Mouse (Mus musculus): ENCODE data around the gene Omt2b. TPM values are rescaled to one million over a fixed set of nuclear protein-coding genes. Genes with fewer than 3 reads are reported as not detected.

The Omt2b gene
- total RNA-seq, 2 experiments from 2014 or later, result not detected

DNA sequence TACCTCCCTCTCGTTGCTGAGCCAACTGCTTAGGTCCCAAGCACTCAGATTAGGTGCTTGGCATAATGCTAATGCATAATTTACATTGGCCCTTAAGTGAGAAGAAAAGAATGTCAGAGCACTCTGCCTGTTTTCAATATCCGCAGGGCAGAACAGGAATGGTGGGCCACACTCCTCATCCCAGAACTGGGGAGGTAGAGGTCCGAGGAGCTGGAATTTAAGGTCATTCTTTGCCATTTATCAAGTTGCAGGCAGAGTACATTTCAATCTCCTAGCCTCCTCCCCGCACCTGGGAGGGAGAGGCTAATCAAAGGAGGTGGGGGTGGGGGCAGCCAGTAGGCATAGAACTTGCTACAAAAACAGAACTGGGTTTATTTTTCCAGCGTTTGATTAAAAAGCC lies 47.0 kb downstream of the Omt2b start:
- H3K4me3 ChIP-seq, result no peak overlapping the region
- H3K27ac ChIP-seq, result no peak overlapping the region
- intact Hi-C loops (cut with DNase I), result no loop called here
- TF ChIP-seq CTCF (IDR thresholded peaks at IDR 0.05), result no peak
- no peak for DNase-seq (ENCODE audit: extremely low spot score in 1 of 2, low spot score in 2 of 2)

DNA sequence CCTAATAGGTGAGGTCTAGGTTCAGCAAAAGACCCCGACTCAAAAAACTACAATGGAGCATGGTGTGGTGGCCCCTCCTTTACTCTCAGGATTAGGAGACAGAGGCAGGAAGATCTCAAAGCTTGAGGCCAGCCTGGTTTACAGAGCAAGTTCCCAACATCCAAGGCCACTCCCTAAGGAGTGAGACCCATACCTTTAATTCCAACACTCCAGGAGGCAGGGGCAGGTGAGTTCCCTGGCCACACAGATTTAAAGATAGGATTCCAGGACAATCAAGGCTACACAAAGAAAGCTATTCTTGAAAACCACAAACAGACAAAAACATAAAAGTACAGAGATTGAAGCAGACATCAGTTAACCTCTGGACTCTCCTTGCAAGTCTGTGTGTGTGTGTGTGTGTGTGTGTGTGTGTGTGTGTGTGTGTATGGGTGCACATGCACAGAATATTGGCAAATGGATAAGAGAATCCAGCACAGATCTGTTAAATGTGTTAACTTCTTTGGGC lies 47.5 kb downstream of the Omt2b start:
- H3K4me3 ChIP-seq, result no peak overlapping the region
- H3K27ac ChIP-seq, result no peak overlapping the region
- DNase-seq (ENCODE audit: extremely low spot score in 1 of 2, low spot score in 2 of 2), result no peak
- TF ChIP-seq CTCF (IDR thresholded peaks at IDR 0.05), result no peak
- intact Hi-C loops (cut with DNase I), result no loop called here

DNA sequence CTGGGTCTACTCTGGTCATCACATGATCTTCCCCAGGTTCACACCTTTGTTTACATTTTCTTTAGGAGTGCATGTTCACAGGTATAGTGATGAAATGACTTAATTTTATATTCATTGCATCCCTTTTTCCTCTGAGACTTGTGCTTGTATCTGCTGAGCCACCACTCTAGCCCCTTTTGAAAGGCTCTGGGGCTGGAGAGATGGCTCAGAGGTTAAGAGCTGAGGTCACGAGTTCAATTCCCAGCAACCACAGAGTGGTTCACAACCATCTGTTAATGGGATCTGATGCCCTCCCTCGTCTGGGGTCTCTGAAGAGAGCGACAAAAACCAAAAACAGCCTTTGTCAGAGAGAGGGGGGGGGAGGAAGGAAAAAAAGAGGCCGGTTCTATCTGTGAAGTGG lies 48.1 kb downstream of the Omt2b start:
- no peak for TF ChIP-seq CTCF (IDR thresholded peaks at IDR 0.05)
- H3K27ac ChIP-seq, result no peak overlapping the region
- DNase-seq (ENCODE audit: extremely low spot score in 1 of 2, low spot score in 2 of 2), result no peak
- no peak overlapping the region for H3K4me3 ChIP-seq
- intact Hi-C loops (cut with DNase I), result no loop called here

DNA sequence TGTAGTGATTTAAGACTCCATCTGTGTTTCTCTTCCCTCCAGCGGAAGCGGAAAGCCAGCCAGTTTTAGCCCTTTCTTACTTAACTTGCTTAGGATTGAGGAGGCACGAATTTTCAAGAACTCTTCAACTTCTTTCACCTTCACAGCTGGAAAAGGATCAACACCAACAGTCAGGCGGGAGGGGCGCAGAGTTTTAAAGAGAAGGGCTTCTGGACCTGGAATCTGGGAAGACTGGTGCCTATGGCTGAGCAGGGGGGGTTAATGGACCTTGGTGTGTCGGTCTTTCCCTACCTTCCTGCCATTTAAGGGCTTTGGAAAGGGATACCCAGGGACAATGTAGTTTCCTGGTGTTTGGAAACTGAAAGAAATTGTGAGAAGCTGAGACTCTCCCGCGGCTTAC lies 50.2 kb downstream of the Omt2b start:
- H3K4me3 ChIP-seq, result no peak overlapping the region
- no peak for TF ChIP-seq CTCF (IDR thresholded peaks at IDR 0.05)

DNA sequence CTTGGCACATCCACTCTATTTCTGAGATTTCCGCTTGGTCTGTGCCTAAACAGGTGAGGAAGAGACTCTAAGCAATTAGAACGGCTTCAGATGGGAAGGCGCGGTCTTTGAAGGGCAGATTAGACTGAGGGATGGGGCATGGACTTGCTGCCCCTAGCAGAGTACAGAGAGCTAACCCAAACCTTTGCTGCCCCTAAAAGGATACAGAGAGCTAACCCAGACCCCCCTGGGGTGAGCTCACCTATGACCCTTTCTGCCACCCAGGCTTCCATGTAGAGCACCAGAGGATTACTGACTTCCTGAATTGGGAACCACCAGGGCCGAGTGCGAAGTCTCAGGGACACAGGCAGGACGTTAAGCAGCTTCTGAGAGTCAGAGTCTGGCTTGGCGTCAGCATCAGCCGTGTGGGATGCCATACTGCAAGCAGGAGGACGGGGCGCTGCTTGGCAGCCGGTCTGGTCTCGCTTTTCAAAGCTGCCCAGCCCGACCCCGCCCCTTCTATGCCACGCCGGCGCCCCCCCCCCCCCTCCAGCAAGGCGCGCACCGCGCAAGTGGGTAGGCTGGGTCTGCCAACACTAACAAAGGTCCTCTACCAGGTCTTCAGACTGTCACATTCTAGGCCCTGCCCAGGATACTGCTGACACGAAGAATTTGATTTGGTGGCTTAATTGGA lies 50.9 kb downstream of the Omt2b start, which contains the start of gene Ooep:
Ooep (minus strand) TSS at position 613 of the 673 bp plus-strand sequence.
- Histone ChIP-seq H3K4me3 (0 out of 2 replicates have a peak within 1 kb of the TSS, but pooled peaks have one; percentile 3), H3K27ac (no peak within 1 kb of the TSS)
- intact Hi-C loops (cut with DNase I), result no loop called here
- DNase-seq (ENCODE audit: extremely low spot score in 1 of 2, low spot score in 2 of 2), result no peak
- no peak; the same call in 1 of the 2 replicates for TF ChIP-seq CTCF (IDR thresholded peaks at IDR 0.05)

More for the DNA sequence above, 50.2 kb downstream of the Omt2b start:
- no peak overlapping the region for H3K27ac ChIP-seq
- no peak for DNase-seq (ENCODE audit: extremely low spot score in 1 of 2, low spot score in 2 of 2)
- intact Hi-C loops (cut with DNase I), result no loop called here

Other genes starting within 250 kb of the Omt2b start
- gene Fbxo9, start 218.5 kb upstream of the Omt2b start, total RNA-seq (2021), result 100 to 1,000 TPM; 106 to 115 TPM
- 10 to 100 TPM; 17.4 to 19.2 TPM for gene Ick, start 218.4 kb upstream of the Omt2b start, total RNA-seq (2021)
- gene Gsta4, start 144.8 kb upstream of the Omt2b start, total RNA-seq (2021), result 10 to 100 TPM; 38.2 to 39.6 TPM
- gene Gsta1, start 96.9 kb upstream of the Omt2b start, total RNA-seq (2021), result not detected
- not detected for gene Gm3776, start 70.5 kb upstream of the Omt2b start, total RNA-seq (2021)
- not detected for gene Gm10639, start 37.7 kb upstream of the Omt2b start, total RNA-seq (2021)
- gene Omt2a, start 12.8 kb upstream of the Omt2b start, total RNA-seq (2021), result not detected
- not detected for gene Gsta2, start 28.2 kb downstream of the Omt2b start, total RNA-seq (2021)
- not detected for gene Dppa5a, start 40.6 kb downstream of the Omt2b start, total RNA-seq (2021)
- not detected for gene Ooep, start 51.1 kb downstream of the Omt2b start, total RNA-seq (2021)
- under 1 TPM in 1 of 2 experiments, not detected in 1; 0.16 TPM for gene Ddx43, start 68.2 kb downstream of the Omt2b start, total RNA-seq (2021)
- gene Cgas, start 115.6 kb downstream of the Omt2b start, total RNA-seq (2021), result under 1 TPM; 0.35 to 0.52 TPM
- 10 to 100 TPM; 24.6 to 27.3 TPM for gene Mto1, start 120.6 kb downstream of the Omt2b start, total RNA-seq (2021)
- gene Gm17324, start 121.2 kb downstream of the Omt2b start, total RNA-seq (2021), result under 1 TPM; 0.63 to 0.65 TPM
- gene Eef1a1, start 161.6 kb downstream of the Omt2b start, total RNA-seq (2021), result 1,000 to 10,000 TPM; 2,077 to 2,174 TPM

Data from left cerebral cortex, adult 2 months (tissue).